Mouse (Mus musculus) E14TG2a.4 (cell line): Measurements from ENCODE around the gene Hipk3.

Source experiments
- H3K27me3 ChIP-seq: 2 replicates; pipeline ENCODE4 v1.6.1; 2014; ENCODE audit warnings: low read length, control low read depth; ENCODE audit not compliant: insufficient read depth
- H3K36me3 ChIP-seq: 2 replicates; pipeline ENCODE4 v1.6.1; 2014; ENCODE audit warnings: low read length, control low read depth; ENCODE audit not compliant: insufficient read depth
- H3K4me1 ChIP-seq: replicated peaks from 2 replicates; pipeline ENCODE4 v1.6.1; 2014; ENCODE audit warnings: low read depth, low read length, control low read depth
- H3K4me3 ChIP-seq: replicated peaks from 2 replicates; pipeline ENCODE4 v1.5.1; 2014; ENCODE audit warnings: mild to moderate bottlenecking, low read length
- H3K9me3 ChIP-seq: 2 replicates; pipeline ENCODE4 v1.6.1; 2014; ENCODE audit warnings: low read length, control low read depth
- CTCF ChIP-seq: conservative IDR thresholded peaks from 2 replicates; pipeline ENCODE4 v1.5.1; 2014; ENCODE audit warnings: low read length
- NANOG ChIP-seq: IDR thresholded peaks from 2 replicates; pipeline ENCODE4 v1.6.1; 2014; ENCODE audit warnings: borderline replicate concordance, low read length, mixed read lengths
- POU5F1 ChIP-seq: IDR thresholded peaks from 2 replicates; pipeline ENCODE4 v1.6.1; 2014; ENCODE audit warnings: low read length, borderline replicate concordance

The Hipk3 gene

GRCm38 (mm10) chr2:104497771-104498170, 3.5 kb upstream of the Hipk3 start:
- Histone ChIP-seq H3K4me1 (peaks cover 32% of the 10 kb centered on the region), H3K4me3 (no peak overlapping the region), H3K9me3 (no peaks in the 10 kb centered on the region), H3K27me3 (peaks cover 41% of the 10 kb centered on the region), H3K36me3 (no peaks in the 10 kb centered on the region)
- no peak for TF ChIP-seq POU5F1
- no peak for TF ChIP-seq NANOG
- TF ChIP-seq CTCF = no peak

GRCm38 (mm10) chr2:104497231-104497630, 3.0 kb upstream of the Hipk3 start:
- H3K27me3 ChIP-seq = peaks cover 41% of the 10 kb centered on the region
- no peaks in the 10 kb centered on the region for H3K9me3 ChIP-seq
- no peak overlapping the region for H3K4me3 ChIP-seq
- H3K4me1 ChIP-seq = peaks cover 34% of the 10 kb centered on the region
- no peaks in the 10 kb centered on the region for H3K36me3 ChIP-seq
- TF ChIP-seq CTCF = no peak
- no peak for TF ChIP-seq NANOG
- TF ChIP-seq POU5F1 = no peak

GRCm38 (mm10) chr2:104496206-104496605, 2.0 kb upstream of the Hipk3 start:
- Histone ChIP-seq H3K4me1 (peaks cover 34% of the 10 kb centered on the region), H3K36me3 (no peaks in the 10 kb centered on the region), H3K27me3 (peaks cover 41% of the 10 kb centered on the region), H3K4me3 (no peak overlapping the region), H3K9me3 (no peaks in the 10 kb centered on the region)
- TF ChIP-seq CTCF (no peak), POU5F1 (no peak), NANOG (no peak)

- no peaks in the 10 kb centered on the region for H3K36me3 ChIP-seq
- peaks cover 34% of the 10 kb centered on the region for H3K4me1 ChIP-seq
- TF ChIP-seq CTCF = no peak
- no peak for TF ChIP-seq NANOG
- no peak for TF ChIP-seq POU5F1
These were observed 547 bp upstream of the Hipk3 start for GRCm38 (mm10) chr2:104494801-104495185.

DNA sequence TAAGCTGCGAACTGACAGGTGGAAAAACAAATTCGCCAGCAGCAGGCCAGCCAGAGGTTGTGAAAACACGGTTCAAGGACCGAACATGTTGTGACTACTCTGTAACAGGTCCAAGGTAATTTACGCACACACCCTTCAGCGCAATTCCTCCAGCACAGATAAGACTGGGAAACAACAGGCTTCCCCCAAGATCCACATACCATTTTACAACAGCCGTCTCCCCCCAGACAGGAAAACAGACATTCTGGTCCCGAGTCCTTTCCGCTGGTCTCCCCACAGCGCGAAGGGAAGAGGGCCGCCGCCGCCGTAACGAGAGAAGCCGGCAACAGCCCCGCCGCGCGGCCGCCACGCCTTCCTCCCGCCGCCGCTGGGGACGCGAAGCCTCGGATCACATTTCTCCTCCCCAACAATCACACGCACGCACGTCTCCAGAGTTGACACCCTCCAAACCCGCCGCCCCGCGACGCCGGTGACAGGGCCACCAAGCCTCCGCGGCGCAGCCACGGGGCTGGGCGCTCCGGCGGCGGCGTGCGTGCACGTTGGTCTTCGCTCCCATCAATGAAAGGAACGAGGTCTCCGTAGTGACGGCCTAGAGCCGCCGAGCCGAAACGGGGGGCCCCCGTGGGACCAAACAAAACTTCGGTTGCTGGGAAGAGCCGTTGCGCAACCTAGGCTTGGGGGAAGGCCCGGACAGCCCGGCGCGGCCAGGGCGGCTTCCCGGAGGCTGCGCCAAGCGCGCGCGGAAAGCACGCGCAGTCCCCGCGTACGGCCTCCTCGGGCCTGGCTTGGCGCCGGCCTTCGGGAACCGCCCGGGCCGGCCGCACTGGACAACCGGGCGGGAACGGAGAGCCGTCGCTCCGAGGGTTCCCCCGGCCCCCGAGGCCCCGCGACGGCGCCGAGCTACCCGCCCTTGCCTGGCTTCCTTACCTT, 960 bp downstream of the Hipk3 start:
- H3K4me3 ChIP-seq = peak overlapping the region; percentile 90
- peaks cover 31% of the 10 kb centered on the region for H3K4me1 ChIP-seq
- H3K9me3 ChIP-seq = no peaks in the 10 kb centered on the region
- TF ChIP-seq CTCF (no peak), POU5F1 (no peak), NANOG (no peak)
- H3K27me3 ChIP-seq = peaks cover 34% of the 10 kb centered on the region
- no peaks in the 10 kb centered on the region for H3K36me3 ChIP-seq

More at GRCm38 (mm10) chr2:104494801-104495185, 547 bp upstream of the Hipk3 start:
- Histone ChIP-seq H3K27me3 (peaks cover 41% of the 10 kb centered on the region), H3K9me3 (no peaks in the 10 kb centered on the region), H3K4me3 (peak overlapping the region; percentile 90)

- Histone ChIP-seq H3K4me3 (no peak overlapping the region), H3K9me3 (no peaks in the 10 kb centered on the region), H3K36me3 (no peaks in the 10 kb centered on the region), H3K4me1 (peaks cover 18% of the 10 kb centered on the region), H3K27me3 (peaks cover 17% of the 10 kb centered on the region)
- TF ChIP-seq NANOG (no peak), CTCF (no peak), POU5F1 (no peak)
These were observed 2.9 kb downstream of the Hipk3 start for GRCm38 (mm10) chr2:104491221-104491795.

DNA sequence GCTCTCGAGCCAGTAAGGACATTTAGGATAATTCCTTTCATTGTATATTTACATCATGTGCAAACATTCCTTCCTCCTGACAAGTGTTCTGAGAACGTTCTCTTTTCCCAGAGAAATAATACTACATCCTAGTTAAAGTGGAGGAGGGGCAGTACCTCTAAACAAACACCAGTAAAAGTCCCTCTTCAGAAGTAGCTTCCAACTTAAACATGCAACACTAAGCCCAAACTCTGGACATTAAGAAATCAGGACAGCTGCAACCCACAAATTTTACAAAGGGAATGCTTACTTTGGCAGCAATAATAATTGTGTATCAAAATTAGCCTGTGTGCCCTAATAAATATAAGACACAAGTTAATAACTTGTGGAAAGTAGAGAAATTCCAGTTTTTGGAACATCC, 3.5 kb downstream of the Hipk3 start:
- peaks cover 12% of the 10 kb centered on the region for H3K27me3 ChIP-seq
- TF ChIP-seq CTCF (no peak), NANOG (no peak), POU5F1 (no peak)
- H3K4me1 ChIP-seq = peaks cover 13% of the 10 kb centered on the region
- no peaks in the 10 kb centered on the region for H3K9me3 ChIP-seq
- H3K4me3 ChIP-seq = no peak overlapping the region
- no peaks in the 10 kb centered on the region for H3K36me3 ChIP-seq

GRCm38 (mm10) chr2:104489851-104490250, 4.4 kb downstream of the Hipk3 start:
- H3K36me3 ChIP-seq = no peaks in the 10 kb centered on the region
- H3K9me3 ChIP-seq = no peaks in the 10 kb centered on the region
- peaks cover 4% of the 10 kb centered on the region for H3K27me3 ChIP-seq
- TF ChIP-seq NANOG = no peak
- TF ChIP-seq POU5F1 = no peak
- TF ChIP-seq CTCF = no peak
- peaks cover 6% of the 10 kb centered on the region for H3K4me1 ChIP-seq
- no peak overlapping the region for H3K4me3 ChIP-seq

GRCm38 (mm10) chr2:104484438-104484837, 9.8 kb downstream of the Hipk3 start:
- H3K4me3 ChIP-seq = no peak overlapping the region
- no peaks in the 10 kb centered on the region for H3K9me3 ChIP-seq
- no peak for TF ChIP-seq CTCF
- no peak for TF ChIP-seq NANOG
- no peak for TF ChIP-seq POU5F1
- no peaks in the 10 kb centered on the region for H3K36me3 ChIP-seq
- H3K4me1 ChIP-seq = peaks cover 17% of the 10 kb centered on the region
- H3K27me3 ChIP-seq = no peaks in the 10 kb centered on the region
